Mouse (Mus musculus): Measurements from ENCODE around the gene Mat1a. TPM values are rescaled to one million over a fixed set of nuclear protein-coding genes. Genes with fewer than 3 reads are reported as not detected.

The Mat1a gene
- not detected for total RNA-seq (2021)
- long read RNA-seq, experiment 1, result 0 reads
- long read RNA-seq, experiment 2, result 0 reads

DNA sequence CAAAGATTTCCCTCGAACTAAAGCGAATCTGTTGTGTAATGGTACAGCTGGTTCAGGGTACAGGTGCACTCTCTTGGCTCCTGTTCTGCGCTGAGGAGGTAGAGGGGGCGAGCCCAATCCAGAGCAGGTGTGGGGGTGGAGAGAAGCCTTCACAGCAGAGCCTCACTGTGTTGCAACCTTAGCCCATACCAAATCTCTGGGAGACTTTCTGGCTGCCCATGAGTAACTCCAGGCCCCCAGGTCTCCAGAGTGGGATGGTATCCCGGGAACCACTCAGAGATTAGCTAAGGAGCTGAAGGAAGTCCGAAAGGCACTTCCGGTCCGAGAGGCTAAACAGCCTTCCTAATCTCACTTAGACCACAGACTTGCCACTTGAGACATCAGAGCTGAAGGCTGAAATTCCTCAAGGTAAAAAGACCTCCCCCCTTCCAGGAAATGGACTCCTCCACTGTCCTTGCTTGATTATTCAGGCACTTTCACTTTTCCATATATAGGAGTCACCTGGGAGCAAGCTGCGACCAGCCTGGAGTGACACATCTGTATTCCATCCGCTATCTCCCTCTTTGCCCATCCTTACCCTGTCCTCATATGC is at the start of gene Mat1a:
Mat1a (plus strand) TSS at position 183 of the 592 bp plus-strand sequence.
- no peak for DNase-seq (ENCODE audit: low spot score in 2 of 2)

DNA sequence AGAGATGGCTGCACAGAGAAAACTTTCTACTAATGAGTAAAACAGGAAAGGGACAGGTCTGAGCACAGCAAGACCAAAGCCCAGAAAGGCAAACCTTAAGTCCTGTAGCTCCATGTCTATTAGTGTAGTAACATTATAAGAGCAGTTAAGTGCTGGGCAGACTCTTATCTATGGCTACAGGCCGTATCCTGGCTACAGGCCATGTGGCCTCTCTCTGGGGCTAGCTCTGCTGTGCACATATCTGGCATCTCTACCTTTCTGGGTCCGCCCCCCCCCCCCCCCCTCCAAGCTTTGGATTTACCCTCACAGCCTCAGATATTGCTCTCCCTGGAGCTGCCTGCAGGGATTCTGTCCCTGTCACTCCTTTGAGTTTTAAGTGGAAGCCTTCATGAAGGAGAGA is 39.7 kb upstream of the Mat1a start:
- DNase-seq (ENCODE audit: low spot score in 2 of 2), result no peak

DNA sequence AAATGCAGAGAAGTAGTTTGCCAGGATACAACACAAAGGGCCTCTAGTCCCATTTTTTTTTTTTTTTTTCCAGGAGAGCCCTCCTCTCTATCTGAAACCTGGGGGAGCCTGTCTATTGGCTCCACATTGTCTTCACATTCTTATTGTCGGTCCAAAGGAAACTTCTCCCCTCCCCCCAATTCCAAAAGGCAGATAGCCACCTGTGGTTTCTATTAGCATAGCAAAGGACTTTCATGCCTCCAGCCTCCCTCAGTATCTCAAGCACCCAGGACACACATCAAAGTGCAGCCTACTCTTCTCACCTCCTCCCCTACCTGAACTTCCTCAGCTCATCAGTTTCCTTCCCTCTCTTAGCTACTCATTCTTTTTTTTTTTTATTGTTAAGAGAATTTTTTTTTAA is 38.4 kb upstream of the Mat1a start:
- no peak for DNase-seq (ENCODE audit: low spot score in 2 of 2)

DNA sequence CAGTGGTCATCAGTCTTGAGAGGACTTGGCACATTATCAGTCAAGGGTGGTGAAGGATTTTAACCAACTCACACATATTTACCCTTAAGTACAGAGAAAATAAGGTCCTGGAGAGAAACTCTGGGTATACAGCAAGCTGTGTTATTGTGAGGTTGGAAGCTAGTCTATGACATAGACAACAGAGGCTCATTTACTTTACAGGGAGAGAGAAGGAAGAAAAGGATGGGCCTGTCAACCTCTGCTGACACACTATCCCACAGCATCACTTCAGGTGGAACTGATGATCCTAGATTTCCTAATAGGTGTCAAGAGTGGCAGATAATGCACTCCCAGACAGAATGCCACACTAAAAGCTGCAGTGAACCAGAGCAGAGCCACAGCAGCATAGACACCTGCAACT is 35.7 kb upstream of the Mat1a start, which contains the start of gene Dydc2:
Dydc2 (minus strand) TSS at position 101 of the 400 bp plus-strand sequence.
- no peak for DNase-seq (ENCODE audit: low spot score in 2 of 2)

DNA sequence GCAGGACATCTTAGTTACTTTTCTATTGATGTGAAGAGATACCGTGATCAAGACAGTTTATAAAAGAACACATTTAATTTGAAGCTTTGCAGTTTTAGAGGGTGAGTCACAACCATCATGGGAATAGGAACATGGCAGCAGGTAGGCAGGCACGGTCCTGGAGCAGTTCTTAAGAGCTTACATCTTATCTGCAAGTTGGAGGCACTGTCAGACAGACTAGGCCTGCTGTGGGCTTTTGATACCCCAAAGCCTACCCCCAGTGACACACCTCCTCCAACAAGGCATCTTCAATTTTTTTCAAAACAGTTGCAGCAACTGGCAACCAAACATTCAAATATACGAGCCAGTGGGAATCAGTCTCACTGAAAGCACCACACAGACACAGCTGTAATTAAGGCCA is 34.5 kb upstream of the Mat1a start:
- DNase-seq (ENCODE audit: low spot score in 2 of 2), result no peak

DNA sequence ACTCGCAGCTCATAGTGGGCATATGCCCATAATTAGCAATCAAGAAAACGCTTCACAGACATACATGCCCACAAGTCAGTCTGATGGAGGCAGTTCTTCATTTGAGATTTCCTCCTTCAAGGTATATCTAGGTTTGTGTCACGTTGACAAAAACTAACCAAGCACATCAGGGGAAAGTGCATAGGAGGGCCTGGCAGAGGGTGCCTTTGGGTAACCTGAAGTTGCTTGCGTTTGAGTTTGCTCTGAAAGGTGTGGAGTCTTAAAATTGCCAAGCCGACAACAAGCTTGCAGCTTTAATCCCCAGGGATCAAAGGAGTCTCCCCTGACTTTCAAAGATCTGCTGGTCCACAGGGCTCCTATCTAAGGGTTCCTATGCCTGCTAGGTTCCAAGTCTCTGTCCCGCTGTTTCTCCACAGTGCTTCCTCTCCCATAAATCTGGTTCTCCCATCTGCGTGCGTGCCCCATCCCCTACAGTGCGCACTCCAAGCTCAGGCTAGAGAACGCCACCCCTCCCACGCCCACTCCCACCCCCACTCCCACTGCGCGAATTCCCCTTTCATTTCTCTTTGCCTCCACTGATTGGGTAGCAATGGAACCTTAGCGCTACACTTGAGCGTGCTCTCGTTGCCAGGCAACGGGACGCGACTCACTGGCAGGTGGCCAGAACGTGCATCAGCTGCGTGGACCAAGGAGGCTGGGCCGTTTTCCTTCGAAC is 32.4 kb upstream of the Mat1a start, which contains the start of gene Dydc1:
Dydc1 (plus strand) TSS at position 683 of the 715 bp plus-strand sequence.
- peak; percentile 81 to 84 for DNase-seq (ENCODE audit: low spot score in 2 of 2)

DNA sequence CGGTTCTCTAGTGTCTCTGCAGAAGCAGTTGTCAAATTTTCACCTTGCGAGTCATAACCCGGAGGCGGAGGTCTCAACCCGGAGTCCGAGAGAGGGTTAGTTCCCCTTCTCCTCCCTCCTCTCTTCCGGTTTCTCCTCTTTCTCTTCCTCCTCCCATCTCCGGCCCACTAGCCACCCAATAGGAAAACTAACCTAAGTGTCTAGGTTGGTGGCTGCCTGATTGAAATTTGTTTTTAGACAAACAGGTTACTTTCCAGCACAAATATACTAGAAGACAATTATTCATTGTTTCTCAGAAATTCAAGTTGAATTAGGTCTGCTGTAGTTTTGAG is 31.9 kb upstream of the Mat1a start:
- DNase-seq (ENCODE audit: low spot score in 2 of 2), result no peak

DNA sequence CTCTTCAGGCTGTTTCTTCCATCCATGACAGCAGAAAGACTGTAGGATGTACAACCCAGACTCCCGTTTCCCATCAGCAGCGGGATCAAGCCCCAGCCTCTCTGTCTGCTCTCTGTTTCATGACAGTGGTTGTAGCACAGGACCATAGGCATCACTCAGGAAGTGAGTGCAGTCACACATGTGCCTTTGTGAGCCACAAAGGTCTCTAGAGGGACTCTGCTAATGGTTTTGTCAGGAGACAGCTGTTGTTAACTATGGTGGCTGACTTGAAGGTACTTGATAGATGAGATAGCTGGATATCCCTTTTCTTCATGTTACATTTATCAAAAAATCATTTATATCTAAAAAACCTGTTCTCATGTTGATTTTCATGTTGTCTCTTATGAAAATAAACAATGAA is 22.4 kb upstream of the Mat1a start:
- no peak for DNase-seq (ENCODE audit: low spot score in 2 of 2)

DNA sequence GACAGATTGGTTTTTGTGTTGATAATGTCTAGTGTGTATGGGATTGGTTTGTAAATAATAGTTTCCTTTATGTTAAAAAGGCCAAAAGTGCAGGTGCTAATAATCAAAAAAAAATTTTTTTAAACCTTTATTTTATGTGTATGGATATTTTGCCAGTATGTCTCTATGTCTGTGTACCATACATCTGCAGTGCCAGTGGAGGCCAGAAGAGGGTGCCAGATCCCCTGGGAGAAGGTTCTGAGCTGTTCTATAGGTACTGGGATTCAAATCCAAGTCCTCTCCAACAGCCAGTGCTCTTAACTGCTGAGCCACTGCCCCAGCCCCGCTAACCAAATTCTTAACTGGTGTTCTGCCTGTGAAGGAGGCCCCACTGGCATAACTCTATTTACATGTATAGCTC is 17.3 kb upstream of the Mat1a start:
- DNase-seq (ENCODE audit: low spot score in 2 of 2), result peak in 1 of 2 experiments; percentile 16

DNA sequence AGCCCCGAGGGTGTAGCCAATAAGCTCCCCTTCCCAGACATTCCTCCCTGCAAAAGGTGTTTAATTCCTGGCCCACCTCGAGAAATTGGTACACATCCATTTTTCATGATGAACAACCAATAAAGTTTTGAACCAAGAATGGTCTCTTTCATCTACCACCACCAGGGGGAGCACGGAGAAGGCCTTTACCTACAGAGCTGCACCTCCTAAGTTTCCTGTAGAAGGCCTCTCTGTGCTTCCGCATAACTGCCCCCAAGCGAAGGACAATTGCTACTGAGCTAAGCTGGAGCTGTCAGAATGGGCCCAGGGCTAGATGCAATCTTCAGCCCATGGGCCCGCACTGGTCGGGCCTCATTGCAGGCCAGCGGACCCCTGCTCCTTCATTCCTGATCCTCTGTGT is 14.1 kb upstream of the Mat1a start:
- DNase-seq (ENCODE audit: low spot score in 2 of 2), result peak in 1 of 2 experiments; percentile 25

DNA sequence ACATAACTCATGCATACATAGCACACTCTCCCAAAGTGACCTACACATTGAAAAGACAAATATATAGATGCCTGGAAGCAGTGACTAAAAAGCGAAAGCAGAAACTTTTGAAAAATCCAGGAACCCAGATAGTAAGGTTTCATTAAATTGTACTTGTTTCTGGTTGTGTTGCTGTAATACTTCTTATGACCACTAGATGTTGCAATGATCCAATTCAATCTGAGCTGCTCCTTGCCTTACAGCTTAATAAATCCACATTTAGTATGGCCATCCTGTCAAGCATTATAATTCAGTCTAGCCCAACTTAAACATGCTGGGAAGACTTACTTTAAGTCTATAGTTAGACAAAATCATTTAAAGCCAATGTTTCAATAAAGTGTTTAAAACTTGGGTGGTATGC is 10.7 kb upstream of the Mat1a start:
- no peak for DNase-seq (ENCODE audit: low spot score in 2 of 2)

DNA sequence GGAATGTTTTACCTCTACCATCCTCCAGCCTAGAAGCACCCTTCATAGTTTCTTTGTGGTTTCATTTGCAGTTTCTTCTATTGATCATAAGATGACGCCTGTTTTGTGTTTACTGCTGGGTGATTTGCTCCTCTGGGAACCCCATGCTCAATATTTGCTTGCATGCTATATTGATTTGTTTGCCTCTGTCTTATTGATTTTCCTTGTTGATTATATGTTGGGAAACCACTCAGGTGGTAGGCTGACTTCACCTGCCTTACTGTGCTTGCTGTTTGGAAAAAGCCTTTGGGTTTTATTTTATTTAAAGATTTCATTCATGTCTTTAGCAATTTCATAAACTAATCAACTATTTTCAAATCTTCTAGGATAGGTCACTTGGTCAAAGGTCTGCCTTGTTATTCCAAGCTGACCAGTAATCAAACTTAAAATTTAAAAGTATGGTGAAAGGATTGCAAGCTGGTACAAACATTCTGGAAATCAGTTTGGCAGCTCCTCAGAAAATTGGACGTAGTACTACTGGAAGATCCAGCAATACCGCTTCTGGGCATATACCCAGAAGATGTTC is 8.5 kb upstream of the Mat1a start:
- no peak for DNase-seq (ENCODE audit: low spot score in 2 of 2)

DNA sequence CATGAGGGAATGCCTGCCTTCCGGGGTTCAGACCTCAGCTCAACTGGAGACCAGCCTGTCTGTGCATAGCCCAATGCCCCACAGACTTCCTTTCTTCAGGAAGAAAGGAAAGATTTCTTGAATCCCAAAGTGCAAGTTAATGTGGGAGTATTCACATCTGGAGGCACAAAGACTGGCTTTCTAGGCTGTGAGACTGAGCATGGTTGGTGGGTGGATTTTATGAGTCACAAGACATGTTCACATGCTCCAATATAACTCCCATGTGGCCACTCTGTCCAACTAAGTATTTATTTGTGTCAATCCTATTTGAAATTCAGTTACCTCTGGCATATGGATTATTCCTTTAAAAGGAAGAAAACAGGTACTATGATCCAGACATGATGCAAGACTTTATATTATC is 6.1 kb upstream of the Mat1a start:
- DNase-seq (ENCODE audit: low spot score in 2 of 2), result peak in 1 of 2 experiments; percentile 23

DNA sequence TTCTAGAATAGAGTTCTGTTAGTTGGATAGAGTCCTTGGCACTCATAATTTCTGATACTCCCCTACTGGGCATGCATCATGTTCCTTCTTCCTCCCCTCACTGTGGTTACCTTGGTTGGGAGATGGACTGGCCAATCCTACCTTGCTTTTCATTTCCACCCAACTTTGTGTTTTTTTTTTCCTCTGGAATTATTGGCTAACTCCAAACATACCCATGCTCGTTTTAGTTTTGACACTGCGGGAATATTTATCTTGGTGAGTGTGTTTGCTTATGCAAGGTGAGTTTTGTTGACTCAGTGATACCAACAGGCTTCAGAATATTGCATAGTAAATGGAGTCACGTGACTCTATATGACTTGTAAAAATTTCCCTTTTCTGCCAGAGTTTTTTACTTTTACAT is 4.1 kb upstream of the Mat1a start:
- DNase-seq (ENCODE audit: low spot score in 2 of 2), result no peak

DNA sequence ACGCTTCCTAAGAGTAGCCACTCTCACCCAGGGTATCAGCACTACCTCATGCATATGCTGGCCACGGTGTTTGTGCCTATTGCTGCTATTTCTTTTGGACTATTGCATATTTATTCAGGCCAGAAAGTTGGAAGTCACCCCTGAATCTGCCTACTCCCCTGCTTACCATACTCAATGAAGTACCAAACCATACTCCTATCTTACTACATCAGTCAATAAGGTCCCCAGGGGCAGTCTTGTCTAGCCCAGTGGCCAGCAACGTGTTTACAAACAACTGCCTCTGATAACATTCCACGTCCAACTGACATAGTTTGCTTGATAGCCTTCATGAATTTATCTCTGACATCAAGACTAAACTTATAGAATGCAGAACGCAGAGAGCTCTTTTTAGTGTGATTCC is 3.6 kb upstream of the Mat1a start:
- no peak for DNase-seq (ENCODE audit: low spot score in 2 of 2)

DNA sequence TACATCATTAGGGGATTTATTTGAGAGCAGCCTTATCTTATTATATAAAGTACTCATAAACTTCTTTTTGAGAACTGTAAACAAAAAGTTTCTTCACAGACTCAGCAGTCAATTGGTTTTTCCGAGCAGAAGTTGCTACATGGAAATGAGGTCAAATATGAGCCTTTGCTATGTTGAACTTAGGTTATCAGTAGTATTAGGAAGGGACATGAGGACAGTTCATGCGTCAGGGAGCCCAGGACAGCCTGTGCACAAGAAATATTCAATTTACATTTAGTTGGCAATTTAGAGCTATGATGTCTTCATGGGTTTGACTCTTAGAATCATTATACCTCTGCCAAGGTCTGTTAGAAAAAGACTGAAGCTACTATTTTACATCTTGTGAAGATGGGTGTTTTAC is 2.6 kb upstream of the Mat1a start:
- no peak for DNase-seq (ENCODE audit: low spot score in 2 of 2)

DNA sequence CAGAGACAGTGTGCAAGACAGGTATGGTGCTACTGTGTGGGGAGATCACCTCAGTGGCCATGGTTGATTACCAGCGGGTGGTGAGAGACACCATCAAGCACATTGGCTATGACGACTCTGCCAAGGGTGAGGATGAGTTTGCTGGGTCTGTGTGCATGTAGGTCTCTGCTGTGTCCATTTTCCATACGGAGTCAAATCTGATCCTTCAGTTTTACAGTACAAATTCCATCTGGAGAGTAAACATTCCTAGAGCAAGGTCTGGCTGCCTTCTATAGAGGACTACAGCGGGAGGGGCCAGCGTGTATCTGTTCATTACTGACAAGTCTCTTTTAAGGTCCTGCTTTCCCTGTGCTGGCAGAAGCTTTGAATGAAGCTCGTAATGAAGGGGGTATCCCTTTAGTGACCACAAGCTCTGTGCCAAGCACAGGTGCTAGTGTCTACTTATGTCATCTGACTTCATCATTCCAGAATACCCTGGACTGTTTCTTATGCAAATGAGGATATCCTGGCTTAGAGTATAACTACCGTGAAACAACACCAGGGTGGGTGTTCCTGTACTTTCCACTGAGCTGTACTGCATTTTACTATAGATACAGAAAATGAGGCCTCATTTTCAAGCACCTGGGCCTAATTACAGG is 6.3 kb downstream of the Mat1a start:
- no peak for DNase-seq (ENCODE audit: low spot score in 2 of 2)

DNA sequence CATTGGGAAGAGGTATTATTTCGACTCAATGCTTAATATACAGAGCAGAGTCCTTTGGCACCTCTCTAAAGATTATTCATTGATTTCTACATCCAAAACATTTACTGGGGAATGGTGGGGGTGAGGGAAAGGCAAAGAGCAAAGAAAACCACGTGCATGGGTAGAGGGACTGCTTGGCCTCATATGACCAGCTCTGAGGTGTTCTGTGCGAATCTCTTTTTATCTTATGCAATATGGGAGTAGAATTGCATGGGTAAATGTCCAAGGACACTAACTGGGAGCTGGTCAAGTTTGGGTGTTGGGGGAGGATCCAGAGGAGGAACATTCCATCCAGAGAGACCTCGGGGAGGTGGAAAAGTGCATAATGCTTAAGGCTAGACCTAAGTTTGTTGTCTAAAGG is 8.1 kb downstream of the Mat1a start:
- no peak for DNase-seq (ENCODE audit: low spot score in 2 of 2)

DNA sequence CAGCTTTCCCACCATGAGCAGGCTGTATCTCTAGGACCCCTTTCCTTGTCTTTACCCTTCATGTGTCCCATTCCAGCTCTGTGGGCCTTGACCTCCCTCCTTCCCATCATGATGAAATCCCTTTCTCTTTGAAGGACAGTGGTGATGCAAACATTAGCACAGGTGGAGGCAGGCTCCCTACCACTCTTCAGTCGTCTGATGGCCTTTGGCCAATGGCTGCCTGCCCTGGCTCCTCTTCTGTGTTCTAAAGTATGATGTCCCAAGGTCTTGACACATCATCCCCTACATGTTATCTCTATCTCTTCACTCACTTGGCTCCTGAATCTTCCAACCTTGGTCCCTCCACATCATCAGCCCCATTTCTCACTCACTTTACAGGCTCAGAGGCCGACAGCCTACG is 11.4 kb downstream of the Mat1a start:
- DNase-seq (ENCODE audit: low spot score in 2 of 2), result no peak

DNA sequence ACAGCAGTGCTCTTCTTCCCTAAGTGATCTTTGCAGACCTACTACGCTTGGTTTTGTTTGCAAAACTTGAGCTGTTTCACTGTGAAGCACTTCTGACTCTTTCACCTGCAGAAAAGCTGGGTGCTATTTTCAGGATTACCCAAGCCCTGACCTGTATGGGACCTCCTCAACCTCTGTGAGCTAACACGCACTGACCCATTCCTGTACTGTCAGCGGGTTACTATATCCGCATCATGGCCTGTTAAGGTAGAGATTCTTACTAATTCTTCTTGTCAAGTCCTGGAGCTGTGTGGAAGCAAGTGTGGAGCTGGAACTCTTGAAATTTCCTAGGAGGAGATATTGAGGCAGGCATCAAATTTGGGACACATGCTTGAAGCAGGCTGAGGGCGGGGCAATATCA is 19.8 kb downstream of the Mat1a start:
- DNase-seq (ENCODE audit: low spot score in 2 of 2), result no peak

DNA sequence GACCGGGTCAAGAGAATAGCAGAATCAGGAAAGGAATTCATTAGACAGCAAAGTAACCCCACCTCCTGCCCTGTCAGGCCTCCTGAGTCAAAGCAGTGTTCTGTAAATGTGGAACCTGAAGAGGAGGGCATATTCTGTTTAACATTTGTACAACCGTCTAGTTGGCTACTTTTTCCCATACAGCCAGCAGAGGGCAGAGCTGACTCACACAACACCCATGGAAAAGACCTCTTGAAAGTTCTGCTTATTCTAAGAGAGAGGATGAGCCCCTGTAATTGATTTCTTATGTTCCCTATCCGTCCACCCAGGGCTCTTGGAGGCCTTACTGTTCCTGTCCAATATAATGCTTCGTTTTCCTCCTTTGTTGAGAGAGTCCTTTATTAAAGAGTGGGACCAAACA is 23.2 kb downstream of the Mat1a start:
- peak in 1 of 2 experiments; percentile 26 for DNase-seq (ENCODE audit: low spot score in 2 of 2)

DNA sequence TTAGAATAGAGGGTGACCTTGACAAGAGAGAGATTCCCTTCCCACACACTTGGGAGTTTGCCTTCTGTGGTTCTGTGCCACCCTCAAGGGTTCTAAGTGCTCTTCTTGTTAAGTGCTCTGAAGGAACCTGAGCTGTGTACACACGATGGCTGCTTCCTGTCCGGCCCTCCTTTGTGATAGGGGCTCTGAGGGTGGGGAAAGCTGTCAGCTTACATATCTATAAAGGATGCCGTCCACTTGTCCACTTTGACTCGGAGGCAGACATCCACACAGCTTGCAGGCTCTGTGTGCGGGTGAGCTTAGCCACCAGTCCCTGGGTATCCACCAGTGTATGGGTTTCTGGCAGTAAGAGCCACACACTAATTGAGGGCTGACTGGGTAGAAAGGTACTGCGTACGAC is 26.7 kb downstream of the Mat1a start, which contains the start of gene Sftpa1:
Sftpa1 (plus strand) TSS at position 243 of the 400 bp plus-strand sequence.
- DNase-seq (ENCODE audit: low spot score in 2 of 2), result no peak
